Mouse (Mus musculus): ENCODE measurements at regions not wholly inside any gene's neighbourhood (a gene's known extent, or its start where the extent isn't known, plus 50 kb on each side); places are given as distances from the start of the nearest gene placed in this dataset.

DNA sequence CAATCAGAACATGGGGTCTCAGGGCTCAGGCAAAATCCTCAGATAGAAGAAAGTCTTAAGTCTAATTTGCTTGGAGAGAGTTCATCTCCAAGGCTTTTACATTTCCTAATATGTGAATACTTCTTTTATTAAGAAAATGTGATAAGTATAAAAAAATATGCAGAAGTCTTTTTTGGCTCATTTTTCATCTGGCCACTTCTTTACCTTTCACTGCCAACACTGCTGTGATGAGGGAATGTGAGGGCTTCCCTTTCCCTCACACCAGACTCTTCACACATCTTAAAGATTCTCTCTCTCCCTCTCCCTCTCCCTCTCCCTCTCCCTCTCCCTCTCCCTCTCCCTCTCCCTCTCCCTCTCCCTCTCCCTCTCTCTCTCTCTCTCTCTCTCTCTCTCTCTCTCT, 60.0 kb upstream of the Frmd4a start:
- TF ChIP-seq CTCF (IDR thresholded peaks at IDR 0.05; ENCODE audit: extremely low read depth, insufficient read depth, low read length) (no peak), POLR2A (IDR thresholded peaks at IDR 0.05; ENCODE audit: extremely low read depth, insufficient read depth, low read length) (no peak)
